Mouse (Mus musculus) hindbrain, embryonic 14.5 days (tissue): ENCODE results near the gene Abcb1a. TPM values are rescaled to one million over a fixed set of nuclear protein-coding genes. Genes with fewer than 3 reads are reported as not detected.

ENCODE experiments used
- ATAC-seq: fragments of 200-750 bp; cut with Nextera tagmentation; 2 replicates; pipeline ENCODE4 v1.8.0; 2017; ENCODE audit warnings: moderate number of reproducible peaks, mild to moderate bottlenecking, moderate TSS enrichment, moderate library complexity; ENCODE audit not compliant: low FRiP score
- DNase-seq: peaks from one replicate; pipeline ENCODE4 v3.0.0-alpha.2; 2015; ENCODE audit warnings: low spot score
- H3K27ac ChIP-seq: fragments of 300-500 bp; sonication (generic); 2 replicates; pipeline ENCODE4 v1.5.1; 2014; ENCODE audit warnings: mild to moderate bottlenecking, moderate library complexity
- H3K27me3 ChIP-seq: fragments of 300-500 bp; sonication (generic); 2 replicates; pipeline ENCODE4 v1.6.1; 2014; ENCODE audit warnings: mild to moderate bottlenecking, low read length, mixed read lengths; ENCODE audit not compliant: control insufficient read depth, insufficient read depth
- H3K36me3 ChIP-seq: fragments of 300-500 bp; sonication (generic); replicated peaks from 2 replicates; pipeline ENCODE4 v1.6.1; 2014; ENCODE audit not compliant: control insufficient read depth, insufficient read depth
- H3K4me1 ChIP-seq: fragments of 300-500 bp; sonication (generic); replicated peaks from 2 replicates; pipeline ENCODE4 v1.6.1; 2014; ENCODE audit warnings: antibody characterized with exemption, low read length, mixed read lengths; ENCODE audit not compliant: control insufficient read depth, insufficient read depth
- H3K4me2 ChIP-seq: fragments of 300-500 bp; sonication (generic); replicated peaks from 2 replicates; pipeline ENCODE4 v1.6.1; 2014; ENCODE audit warnings: mild to moderate bottlenecking, moderate library complexity
- H3K4me3 ChIP-seq: fragments of 300-500 bp; sonication (generic); replicated peaks from 2 replicates; pipeline ENCODE4 v1.5.1; 2014; ENCODE audit warnings: mild to moderate bottlenecking, low read length
- H3K9ac ChIP-seq: fragments of 300-500 bp; sonication (generic); 2 replicates; pipeline ENCODE4 v1.6.1; 2014
- H3K9me3 ChIP-seq: fragments of 300-500 bp; sonication (generic); 2 replicates; pipeline ENCODE4 v1.6.1; 2016; ENCODE audit warnings: low read length; ENCODE audit not compliant: control insufficient read depth
- WGBS: fragments of 180-500 bp; shearing (Covaris S2); extraction: QIAGEN DNeasy Blood & Tissue Kit; methylation state at CpG from one replicate; pipeline ENCODE4 v1.1.7; 2014; 5-methylcytosine and 5-hydroxymethylcytosine counted together
- polyA plus RNA-seq: library from polyadenylated mRNA; unstranded; fragments of >200 nt; fragmentation: Nextera tagmentation; extraction: Ambion mirVana; gene quantifications from 2 replicates; pipeline ENCODE4 v1.2.1, GENCODE M21; 2014

Gene Abcb1a
- 2.3 TPM in 2 replicates for polyA plus RNA-seq

GRCm38 (mm10) chr5:8659911-8660737 is at the start of gene Abcb1a:
Gene Abcb1a, plus strand, starts transcription at chr5:8660077.
- ATAC-seq = 0 out of 2 replicates have a peak, but pooled peaks have one; percentile 53
- Histone ChIP-seq H3K4me3 (peak within 1 kb of the TSS; percentile 37), H3K4me2 (peak within 1 kb of the TSS; percentile 86), H3K36me3 (no peaks in the 10 kb centered on the region), H3K27me3 (no peaks in the 10 kb centered on the region; the same call in 1 of the 2 replicates), H3K9me3 (no peaks in the 10 kb centered on the region), H3K9ac (peak within 1 kb of the TSS; percentile 44), H3K27ac (no peak within 1 kb of the TSS), H3K4me1 (peaks cover 6% of the 10 kb centered on the region; the same call in 1 of the 2 replicates)
- 11% methylated on average over 33 of the region's 37 CpGs for WGBS
- no peak for DNase-seq

- H3K36me3 ChIP-seq = no peaks in the 10 kb centered on the region
- under 1% methylated on average over 38 of the region's 49 CpGs for WGBS
Measured at GRCm38 (mm10) chr5:8622071-8622595, 37.7 kb upstream of the Abcb1a start.

GRCm38 (mm10) chr5:8622596-8623231 is 37.2 kb upstream of the Abcb1a start, which contains the start of gene Rundc3b:
Gene Rundc3b, minus strand, starts transcription at chr5:8622952.
- peak within 1 kb of the TSS; percentile 96 for H3K9ac ChIP-seq
- ATAC-seq = peak; percentile 98
- peak within 1 kb of the TSS; percentile 95 for H3K4me3 ChIP-seq
- DNase-seq = peak; percentile 90
- peaks cover 14% of the 10 kb centered on the region; the same call in 1 of the 2 replicates for H3K4me1 ChIP-seq
- H3K27me3 ChIP-seq = no peaks in the 10 kb centered on the region
- H3K4me2 ChIP-seq = peak within 1 kb of the TSS; percentile 68
- under 1% methylated on average over 51 of the region's 74 CpGs for WGBS
- H3K36me3 ChIP-seq = no peaks in the 10 kb centered on the region
- peak within 1 kb of the TSS; percentile 96 for H3K27ac ChIP-seq
- H3K9me3 ChIP-seq = no peaks in the 10 kb centered on the region

More at GRCm38 (mm10) chr5:8622071-8622595, 37.7 kb upstream of the Abcb1a start:
- Histone ChIP-seq H3K27ac (peak overlapping the region; percentile 96), H3K4me3 (peak overlapping the region; percentile 95), H3K9ac (peak overlapping the region; percentile 96), H3K9me3 (no peaks in the 10 kb centered on the region), H3K4me2 (peak overlapping the region; percentile 68), H3K4me1 (peaks cover 14% of the 10 kb centered on the region; the same call in 1 of the 2 replicates), H3K27me3 (no peaks in the 10 kb centered on the region)
- ATAC-seq (peak; percentile 71), DNase-seq (peak; percentile 61)

GRCm38 (mm10) chr5:8632901-8633300 is 27.0 kb upstream of the Abcb1a start:
- H3K9me3 ChIP-seq = no peaks in the 10 kb centered on the region
- no peaks in the 10 kb centered on the region for H3K4me1 ChIP-seq
- no peaks in the 10 kb centered on the region for H3K36me3 ChIP-seq
- H3K27ac ChIP-seq = no peak overlapping the region
- WGBS = 88% methylated on average over 3 of the region's 3 CpGs
- no peak overlapping the region for H3K4me2 ChIP-seq
- no peak overlapping the region for H3K9ac ChIP-seq
- H3K27me3 ChIP-seq = no peaks in the 10 kb centered on the region
- DNase-seq (peak; percentile 10), ATAC-seq (no peak)
- H3K4me3 ChIP-seq = no peak overlapping the region

GRCm38 (mm10) chr5:8634489-8634975 is 25.3 kb upstream of the Abcb1a start:
- no peaks in the 10 kb centered on the region for H3K4me1 ChIP-seq
- H3K4me3 ChIP-seq = no peak overlapping the region
- DNase-seq (peak; percentile 7), ATAC-seq (no peak)
- H3K27me3 ChIP-seq = no peaks in the 10 kb centered on the region
- no peak overlapping the region for H3K27ac ChIP-seq
- no peaks in the 10 kb centered on the region for H3K36me3 ChIP-seq
- no peak overlapping the region for H3K4me2 ChIP-seq
- H3K9ac ChIP-seq = no peak overlapping the region
- H3K9me3 ChIP-seq = no peaks in the 10 kb centered on the region

GRCm38 (mm10) chr5:8648300-8648699 is 11.6 kb upstream of the Abcb1a start:
- DNase-seq (no peak), ATAC-seq (no peak)
- Histone ChIP-seq H3K27me3 (no peaks in the 10 kb centered on the region), H3K36me3 (no peaks in the 10 kb centered on the region), H3K4me3 (no peak overlapping the region), H3K27ac (no peak overlapping the region), H3K9ac (no peak overlapping the region), H3K9me3 (no peaks in the 10 kb centered on the region), H3K4me2 (no peak overlapping the region), H3K4me1 (no peaks in the 10 kb centered on the region)
- WGBS = 85% methylated on average over 4 of the region's 4 CpGs

- DNase-seq = no peak
- no peaks in the 10 kb centered on the region for H3K9me3 ChIP-seq
- H3K27ac ChIP-seq = no peak overlapping the region
- no peaks in the 10 kb centered on the region for H3K27me3 ChIP-seq
- no peak overlapping the region for H3K4me3 ChIP-seq
- H3K36me3 ChIP-seq = no peaks in the 10 kb centered on the region
- ATAC-seq = no peak
- H3K4me1 ChIP-seq = no peaks in the 10 kb centered on the region
- no peak overlapping the region for H3K9ac ChIP-seq
- no peak overlapping the region for H3K4me2 ChIP-seq
Measured at GRCm38 (mm10) chr5:8648774-8649173, 11.1 kb upstream of the Abcb1a start.

- no peak overlapping the region for H3K27ac ChIP-seq
- no peak overlapping the region for H3K4me3 ChIP-seq
Measured at GRCm38 (mm10) chr5:8652085-8652484, 7.8 kb upstream of the Abcb1a start.

GRCm38 (mm10) chr5:8660738-8661151 is 868 bp downstream of the Abcb1a start:
- Histone ChIP-seq H3K4me3 (peak overlapping the region; percentile 37), H3K9ac (no peak overlapping the region), H3K4me2 (peak overlapping the region; percentile 86), H3K36me3 (no peaks in the 10 kb centered on the region), H3K27me3 (no peaks in the 10 kb centered on the region; the same call in 1 of the 2 replicates), H3K9me3 (no peaks in the 10 kb centered on the region), H3K27ac (no peak overlapping the region), H3K4me1 (peaks cover 6% of the 10 kb centered on the region; the same call in 1 of the 2 replicates)
- 69% methylated on average over 10 of the region's 10 CpGs for WGBS
- DNase-seq (no peak), ATAC-seq (no peak)

More at GRCm38 (mm10) chr5:8652085-8652484, 7.8 kb upstream of the Abcb1a start:
- H3K27me3 ChIP-seq = no peaks in the 10 kb centered on the region
- H3K9me3 ChIP-seq = no peaks in the 10 kb centered on the region
- DNase-seq (no peak), ATAC-seq (no peak)
- H3K4me1 ChIP-seq = no peaks in the 10 kb centered on the region
- H3K36me3 ChIP-seq = no peaks in the 10 kb centered on the region
- H3K9ac ChIP-seq = no peak overlapping the region
- H3K4me2 ChIP-seq = no peak overlapping the region
- WGBS = 97% methylated on average over 2 of the region's 2 CpGs
